In the genomic region with DNA sequence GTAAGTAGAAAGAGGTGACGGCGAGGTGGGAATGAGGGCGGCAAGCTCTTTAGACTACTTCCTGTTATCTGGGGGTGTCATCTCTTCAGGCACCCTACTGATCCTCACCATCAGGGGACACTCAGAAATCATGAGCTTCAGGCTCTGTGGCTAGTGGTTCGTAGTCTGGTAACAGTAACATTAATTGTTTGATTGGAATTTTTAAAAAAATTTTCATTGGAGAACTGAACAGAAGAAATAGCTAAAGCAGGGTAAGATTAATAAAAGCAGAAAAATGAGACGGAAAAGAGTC, we compare ENCODE assay signal across 13 mouse cellular contexts. TPM values are rescaled to one million over a fixed set of nuclear protein-coding genes. Genes with fewer than 3 reads are reported as not detected.
DNase-seq lines count a peak whose midpoint lies in the region; ATAC-seq and TF ChIP-seq lines count a peak whose summit lies in the region.
"Had no signal": no experiment of that assay in that cellular context is flagged by ENCODE, and none has a peak within 500 bp of the region (broad histone marks: within the 10 kb centered on the region; RNA-seq: fewer than 3 reads in every experiment).

No protein-coding gene starts in this region.

- no peaks in the 10 kb centered on the region for H3K9me3 ChIP-seq in lung, embryonic 15.5 days
- no peaks in the 10 kb centered on the region for H3K9me3 ChIP-seq in forebrain, embryonic 13.5 days (replicated peaks)
- no peaks in the 10 kb centered on the region for H3K9me3 ChIP-seq in limb, embryonic 10.5 days (replicated peaks)
- H3K9me3 ChIP-seq in stomach, embryonic 15.5 days, result no peaks in the 10 kb centered on the region

- H3K27me3 ChIP-seq in lung, embryonic 15.5 days, result peaks cover 32% of the 10 kb centered on the region
- H3K27me3 ChIP-seq in forebrain, embryonic 13.5 days, result peaks cover 14% of the 10 kb centered on the region; the same call in 1 of the 2 replicates
- H3K27me3 ChIP-seq in limb, embryonic 10.5 days (ENCODE audit: low read depth, poor library complexity, severe bottlenecking), result peaks cover 57% of the 10 kb centered on the region
- H3K27me3 ChIP-seq in stomach, embryonic 15.5 days (replicated peaks), result 0 out of 2 replicates have a peak, but pooled peaks cover 8% of the 10 kb centered on the region

- H3K4me2 ChIP-seq in lung, embryonic 15.5 days, result 0 out of 2 replicates have a peak overlapping the region, but pooled peaks have one; percentile 46
- H3K4me2 ChIP-seq in forebrain, embryonic 13.5 days, result peak overlapping the region; percentile 60
- peak overlapping the region; percentile 53; the same call in 1 of the 2 replicates for H3K4me2 ChIP-seq in stomach, embryonic 15.5 days

- H3K36me3 ChIP-seq in lung, embryonic 15.5 days, result no peaks in the 10 kb centered on the region
- no peaks in the 10 kb centered on the region for H3K36me3 ChIP-seq in forebrain, embryonic 13.5 days (ENCODE audit: poor library complexity, severe bottlenecking)
- no peaks in the 10 kb centered on the region for H3K36me3 ChIP-seq in limb, embryonic 10.5 days
- no peaks in the 10 kb centered on the region for H3K36me3 ChIP-seq in stomach, embryonic 15.5 days

- no peak for TF ChIP-seq POLR2A in lung, adult 2 months (IDR thresholded peaks at IDR 0.05; ENCODE audit: borderline replicate concordance, extremely low read depth, low read depth, low read length)

- H3K4me1 ChIP-seq in lung, embryonic 15.5 days, result peaks cover 5% of the 10 kb centered on the region; the same call in 1 of the 2 replicates
- H3K4me1 ChIP-seq in lung, adult 2 months (ENCODE audit: control insufficient read depth, insufficient read depth, low read length), result no peaks in the 10 kb centered on the region
- H3K4me1 ChIP-seq in forebrain, embryonic 13.5 days, result peaks cover 19% of the 10 kb centered on the region
- peaks cover 8% of the 10 kb centered on the region for H3K4me1 ChIP-seq in limb, embryonic 10.5 days
- peaks cover 5% of the 10 kb centered on the region; the same call in 1 of the 2 replicates for H3K4me1 ChIP-seq in stomach, embryonic 15.5 days

- no peak for TF ChIP-seq CTCF in lung, adult 2 months (IDR thresholded peaks at IDR 0.05; ENCODE audit: insufficient read depth, low read length)

- WGBS in lung, embryonic 15.5 days, result 27% methylated on average over 5 of the region's 5 CpGs
- WGBS in lung, adult 2 months, result 44% methylated on average over 5 of the region's 5 CpGs
- 49% methylated on average over 5 of the region's 5 CpGs for WGBS in forebrain, embryonic 13.5 days
- WGBS in limb, embryonic 10.5 days, result 33% methylated on average over 5 of the region's 5 CpGs
- 43% methylated on average over 5 of the region's 5 CpGs for WGBS in stomach, embryonic 15.5 days

- no peak for DNase-seq in lung, adult 2 months
- DNase-seq in limb, embryonic 10.5 days (ENCODE audit: low spot score), result no peak
- DNase-seq in gastrocnemius, postnatal 25 days, result no peak
- DNase-seq in urinary bladder, postnatal 4 days (ENCODE audit: low spot score in 2 of 2), result no peak
- DNase-seq: cerebellum, adult 2 months; heart, postnatal 4 days; liver had no signal

- ATAC-seq in lung, embryonic 15.5 days (ENCODE audit: borderline replicate concordance, extremely low read depth, low FRiP score, low TSS enrichment), result no peak
- no peak for ATAC-seq in forebrain, embryonic 13.5 days
- no peak for ATAC-seq in stomach, embryonic 15.5 days (ENCODE audit: insufficient read depth, low FRiP score, low read depth)

- no peak overlapping the region for H3K9ac ChIP-seq in lung, embryonic 15.5 days
- H3K9ac ChIP-seq in forebrain, embryonic 13.5 days, result no peak overlapping the region
- H3K9ac ChIP-seq in stomach, embryonic 15.5 days, result no peak overlapping the region

- H3K4me3 ChIP-seq in lung, embryonic 15.5 days, result no peak overlapping the region
- no peak overlapping the region for H3K4me3 ChIP-seq in lung, adult 2 months (replicated peaks; ENCODE audit: extremely low read depth, low read depth, low read length)
- peak overlapping the region; percentile 34 for H3K4me3 ChIP-seq in forebrain, embryonic 13.5 days
- H3K4me3 ChIP-seq in limb, embryonic 10.5 days, result peak overlapping the region; percentile 41
- no peak overlapping the region for H3K4me3 ChIP-seq in stomach, embryonic 15.5 days (replicated peaks)

- H3K27ac ChIP-seq in lung, embryonic 15.5 days, result no peak overlapping the region
- H3K27ac ChIP-seq in forebrain, embryonic 13.5 days, result no peak overlapping the region
- H3K27ac ChIP-seq in limb, embryonic 10.5 days, result no peak overlapping the region
- no peak overlapping the region for H3K27ac ChIP-seq in stomach, embryonic 15.5 days

RNA-seq across cellular contexts. Expression of a gene that starts 41.8 kb away (rescaled TPM):
- polyA plus RNA-seq in lung, embryonic 15.5 days (2015; fragmentation: Nextera tagmentation; extraction: Ambion mirVana), result 0.16 and 0.22 TPM in 2 replicates
- not detected in 2 replicates for polyA plus RNA-seq in lung, adult 2 months (2012; rRNA removed)
- 0.17 and 0.18 TPM in 2 replicates for polyA plus RNA-seq in forebrain, embryonic 13.5 days (2015; fragmentation: Nextera tagmentation; extraction: Ambion mirVana)
- 0.23 TPM in 1 of 2 replicates, not detected in the other for polyA plus RNA-seq in limb, embryonic 10.5 days (2016; fragmentation: Nextera tagmentation; extraction: Ambion mirVana)
- polyA plus RNA-seq in stomach, embryonic 15.5 days (2015; fragmentation: Nextera tagmentation; extraction: Ambion mirVana), result 0.35 and 0.54 TPM in 2 replicates
- total RNA-seq in gastrocnemius, postnatal 25 days (2021), result not detected
- total RNA-seq: adrenal gland, adult 18-20 months; heart, postnatal 4 days; layer of hippocampus, adult 2 months; megakaryocyte, adult 5-6 weeks had no signal

Comparison
In these comparisons a context has a peak if more than half of its experiments do, and no peak if none do; other contexts are left out.
1. H3K4me3 ChIP-seq: peak in forebrain, embryonic 13.5 days (single experiment) and limb, embryonic 10.5 days (single experiment); none in lung, embryonic 15.5 days (single experiment), lung, adult 2 months (single experiment) and stomach, embryonic 15.5 days (single experiment).
2. Peak in every context shown above with its lines, with median percentiles within 50 percentile points of each other: H3K4me2 ChIP-seq.